Mouse (Mus musculus) forebrain, embryonic 15.5 days (tissue): ENCODE data around the gene Tm4sf20. TPM values are rescaled to one million over a fixed set of nuclear protein-coding genes. Genes with fewer than 3 reads are reported as not detected.

Experiments used
- ATAC-seq: fragments of 200-750 bp; cut with Nextera tagmentation; replicated peaks from 2 replicates; pipeline ENCODE4 v1.8.0; 2017; ENCODE audit warnings: mild to moderate bottlenecking, moderate TSS enrichment, moderate library complexity
- H3K27ac ChIP-seq: fragments of 300-500 bp; sonication (generic); replicated peaks from 2 replicates; pipeline ENCODE4 v1.5.1; 2015; ENCODE audit warnings: mild to moderate bottlenecking, inconsistent platforms
- H3K27me3 ChIP-seq: fragments of 300-500 bp; sonication (generic); 2 replicates; pipeline ENCODE4 v1.6.1; 2015; ENCODE audit warnings: inconsistent platforms
- H3K36me3 ChIP-seq: fragments of 300-500 bp; sonication (generic); 2 replicates; pipeline ENCODE4 v1.6.1; 2015; ENCODE audit warnings: mild to moderate bottlenecking, inconsistent platforms
- H3K4me1 ChIP-seq: fragments of 300-500 bp; sonication (generic); 2 replicates; pipeline ENCODE4 v1.6.1; 2015; ENCODE audit warnings: inconsistent platforms
- H3K4me2 ChIP-seq: fragments of 300-500 bp; sonication (generic); replicated peaks from 2 replicates; pipeline ENCODE4 v1.6.1; 2015; ENCODE audit warnings: mild to moderate bottlenecking, inconsistent platforms
- H3K4me3 ChIP-seq: fragments of 300-500 bp; sonication (generic); 2 replicates; pipeline ENCODE4 v1.5.1; 2015; ENCODE audit warnings: mild to moderate bottlenecking, inconsistent platforms
- H3K9ac ChIP-seq: fragments of 300-500 bp; sonication (generic); replicated peaks from 2 replicates; pipeline ENCODE4 v1.6.1; 2015; ENCODE audit warnings: mild to moderate bottlenecking, inconsistent platforms
- H3K9me3 ChIP-seq: fragments of 300-500 bp; sonication (generic); 2 replicates; pipeline ENCODE4 v1.6.1; 2016; ENCODE audit warnings: inconsistent platforms
- WGBS: fragments of 180-500 bp; shearing (Covaris S2); methylation state at CpG from one replicate; pipeline ENCODE4 v1.1.7; 2015; ENCODE audit warnings: mixed read lengths; 5-methylcytosine and 5-hydroxymethylcytosine counted together
- polyA plus RNA-seq: library from polyadenylated mRNA; unstranded; fragments of >200 nt; fragmentation: Nextera tagmentation; extraction: Ambion mirVana; gene quantifications from 2 replicates; pipeline ENCODE4 v1.2.1, GENCODE M21; 2015

Gene Tm4sf20
- polyA plus RNA-seq, 1 experiment from 2014 or later = not detected

GRCm38 (mm10) chr1:82772428-82772827 is 4.2 kb upstream of the Tm4sf20 start:
- Histone ChIP-seq H3K4me3 (no peak overlapping the region), H3K9ac (no peak overlapping the region), H3K27me3 (no peaks in the 10 kb centered on the region), H3K36me3 (no peaks in the 10 kb centered on the region), H3K9me3 (no peaks in the 10 kb centered on the region), H3K4me2 (no peak overlapping the region), H3K27ac (no peak overlapping the region), H3K4me1 (no peaks in the 10 kb centered on the region)
- ATAC-seq = no peak
- WGBS = 86% methylated on average over 4 of the region's 4 CpGs

- 95% methylated on average over 15 of the region's 15 CpGs for WGBS
- no peak within 1 kb of the TSS for H3K9ac ChIP-seq
- no peaks in the 10 kb centered on the region for H3K9me3 ChIP-seq
- H3K4me2 ChIP-seq = no peak within 1 kb of the TSS
- H3K27ac ChIP-seq = no peak within 1 kb of the TSS
- no peak for ATAC-seq
- no peaks in the 10 kb centered on the region for H3K27me3 ChIP-seq
- H3K4me1 ChIP-seq = no peaks in the 10 kb centered on the region
- no peak within 1 kb of the TSS for H3K4me3 ChIP-seq
- H3K36me3 ChIP-seq = no peaks in the 10 kb centered on the region
Measured at GRCm38 (mm10) chr1:82771022-82771586, 2.8 kb upstream of the Tm4sf20 start, which contains the start of gene Gm47791. Gene Gm47791, minus strand, starts transcription at chr1:82771243.

DNA sequence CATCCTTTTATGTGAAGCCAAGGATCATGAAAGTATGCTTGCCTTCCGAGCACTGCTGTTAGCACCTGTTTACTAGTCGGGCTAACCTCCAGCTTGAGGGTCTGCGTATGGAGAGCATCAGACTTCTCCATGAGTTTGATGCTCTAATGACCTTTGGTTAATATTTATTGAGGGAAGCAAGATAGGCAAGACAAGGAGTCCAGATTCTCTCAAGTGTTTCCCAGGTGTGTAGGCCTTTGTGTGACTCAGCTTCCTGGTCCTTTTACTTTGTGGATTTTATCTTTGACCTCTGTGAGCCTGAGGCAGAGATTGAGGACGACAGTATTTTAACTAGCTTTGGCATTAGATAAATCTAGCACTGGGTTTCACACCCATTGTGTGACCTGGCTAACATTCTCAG is 1.6 kb downstream of the Tm4sf20 start:
- Histone ChIP-seq H3K27me3 (no peaks in the 10 kb centered on the region), H3K4me1 (no peaks in the 10 kb centered on the region), H3K4me2 (no peak overlapping the region), H3K9ac (no peak overlapping the region), H3K9me3 (no peaks in the 10 kb centered on the region), H3K27ac (no peak overlapping the region), H3K36me3 (peaks cover 7% of the 10 kb centered on the region; the same call in 1 of the 2 replicates), H3K4me3 (no peak overlapping the region)
- WGBS = 89% methylated on average over 4 of the region's 4 CpGs
- ATAC-seq = no peak

GRCm38 (mm10) chr1:82766227-82766626 is 2.0 kb downstream of the Tm4sf20 start:
- ATAC-seq = no peak
- Histone ChIP-seq H3K27ac (no peak overlapping the region), H3K9me3 (no peaks in the 10 kb centered on the region), H3K36me3 (peaks cover 9% of the 10 kb centered on the region; the same call in 1 of the 2 replicates), H3K9ac (no peak overlapping the region), H3K4me3 (no peak overlapping the region), H3K4me2 (no peak overlapping the region), H3K4me1 (no peaks in the 10 kb centered on the region), H3K27me3 (no peaks in the 10 kb centered on the region)
- 83% methylated on average over 1 of the region's 1 CpGs for WGBS

GRCm38 (mm10) chr1:82762274-82762673 is 6.0 kb downstream of the Tm4sf20 start:
- Histone ChIP-seq H3K9ac (no peak overlapping the region), H3K9me3 (no peaks in the 10 kb centered on the region), H3K4me3 (no peak overlapping the region), H3K4me2 (no peak overlapping the region), H3K27ac (no peak overlapping the region), H3K27me3 (no peaks in the 10 kb centered on the region), H3K36me3 (peaks cover 9% of the 10 kb centered on the region; the same call in 1 of the 2 replicates), H3K4me1 (no peaks in the 10 kb centered on the region)
- 91% methylated on average over 1 of the region's 1 CpGs for WGBS
- no peak for ATAC-seq

- Histone ChIP-seq H3K9ac (no peak overlapping the region), H3K4me3 (no peak overlapping the region), H3K36me3 (peaks cover 9% of the 10 kb centered on the region; the same call in 1 of the 2 replicates), H3K9me3 (no peaks in the 10 kb centered on the region), H3K4me1 (no peaks in the 10 kb centered on the region), H3K27me3 (no peaks in the 10 kb centered on the region), H3K4me2 (no peak overlapping the region), H3K27ac (no peak overlapping the region)
- WGBS = 93% methylated on average over 8 of the region's 8 CpGs
- ATAC-seq = no peak
Measured at GRCm38 (mm10) chr1:82761454-82762169, 6.6 kb downstream of the Tm4sf20 start.

- H3K9me3 ChIP-seq = no peaks in the 10 kb centered on the region
- H3K36me3 ChIP-seq = peaks cover 23% of the 10 kb centered on the region
- no peaks in the 10 kb centered on the region for H3K27me3 ChIP-seq
- no peak for ATAC-seq
- H3K4me3 ChIP-seq = no peak overlapping the region
- H3K4me2 ChIP-seq = no peak overlapping the region
- H3K9ac ChIP-seq = no peak overlapping the region
- H3K4me1 ChIP-seq = no peaks in the 10 kb centered on the region
- no peak overlapping the region for H3K27ac ChIP-seq
- 91% methylated on average over 1 of the region's 1 CpGs for WGBS
Measured at GRCm38 (mm10) chr1:82759520-82759919, 8.7 kb downstream of the Tm4sf20 start.

DNA sequence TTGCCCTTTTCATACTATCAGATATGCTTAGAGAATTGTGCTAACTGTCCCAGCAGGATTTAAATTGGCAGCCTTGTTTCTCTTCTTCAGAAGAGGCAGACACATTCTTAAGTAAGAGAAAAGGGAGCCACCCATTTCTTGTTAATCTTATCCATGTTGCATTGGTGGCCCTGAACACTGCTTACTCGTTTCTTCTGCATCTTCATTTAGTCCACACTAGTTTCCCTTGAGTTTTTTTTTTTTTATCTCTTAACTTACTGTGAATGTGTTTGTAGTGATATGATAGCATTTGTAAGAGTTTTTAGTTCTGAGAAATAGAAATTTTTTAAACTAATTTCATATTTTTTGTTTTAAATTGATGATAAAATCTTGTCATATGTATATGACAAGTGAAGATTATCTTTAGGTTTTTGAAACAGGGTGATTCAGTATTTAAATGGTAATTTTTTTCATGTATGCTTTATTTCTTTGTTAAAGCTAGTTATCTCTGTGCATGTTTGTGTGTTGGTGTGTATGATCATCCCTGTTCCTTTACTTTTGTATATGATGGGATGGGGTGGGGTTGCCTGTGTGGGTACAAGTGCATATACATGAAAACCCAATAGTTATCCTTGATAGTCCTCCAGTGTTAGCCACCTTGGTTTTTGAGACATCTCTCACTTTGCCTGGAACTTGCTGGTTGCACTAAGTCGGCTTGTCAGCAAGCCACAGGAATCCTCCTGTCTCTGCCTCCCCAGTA is 20.4 kb downstream of the Tm4sf20 start:
- WGBS = 84% methylated on average over 2 of the region's 2 CpGs
- H3K27ac ChIP-seq = no peak overlapping the region
- no peak for ATAC-seq
- H3K4me2 ChIP-seq = no peak overlapping the region
- no peaks in the 10 kb centered on the region for H3K9me3 ChIP-seq
- H3K4me3 ChIP-seq = no peak overlapping the region
- no peaks in the 10 kb centered on the region for H3K4me1 ChIP-seq
- no peaks in the 10 kb centered on the region for H3K27me3 ChIP-seq
- H3K36me3 ChIP-seq = peaks cover 22% of the 10 kb centered on the region
- no peak overlapping the region for H3K9ac ChIP-seq

GRCm38 (mm10) chr1:82746408-82746807 is 21.9 kb downstream of the Tm4sf20 start:
- Histone ChIP-seq H3K9me3 (no peaks in the 10 kb centered on the region), H3K4me1 (no peaks in the 10 kb centered on the region), H3K4me3 (no peak overlapping the region), H3K4me2 (no peak overlapping the region), H3K9ac (no peak overlapping the region), H3K36me3 (peaks cover 26% of the 10 kb centered on the region), H3K27me3 (no peaks in the 10 kb centered on the region), H3K27ac (no peak overlapping the region)
- no peak for ATAC-seq
- 81% methylated on average over 4 of the region's 4 CpGs for WGBS

- H3K36me3 ChIP-seq = peaks cover 34% of the 10 kb centered on the region
- WGBS = 92% methylated on average over 3 of the region's 3 CpGs
- H3K4me1 ChIP-seq = no peaks in the 10 kb centered on the region
- H3K27me3 ChIP-seq = no peaks in the 10 kb centered on the region
- H3K4me2 ChIP-seq = no peak overlapping the region
- no peak overlapping the region for H3K4me3 ChIP-seq
- no peak for ATAC-seq
- no peak overlapping the region for H3K9ac ChIP-seq
- no peaks in the 10 kb centered on the region for H3K9me3 ChIP-seq
- no peak overlapping the region for H3K27ac ChIP-seq
Measured at GRCm38 (mm10) chr1:82743962-82744361, 24.3 kb downstream of the Tm4sf20 start.

- no peak overlapping the region for H3K27ac ChIP-seq
- peaks cover 47% of the 10 kb centered on the region for H3K36me3 ChIP-seq
- ATAC-seq = no peak
Measured at GRCm38 (mm10) chr1:82741539-82741938, 26.7 kb downstream of the Tm4sf20 start.

DNA sequence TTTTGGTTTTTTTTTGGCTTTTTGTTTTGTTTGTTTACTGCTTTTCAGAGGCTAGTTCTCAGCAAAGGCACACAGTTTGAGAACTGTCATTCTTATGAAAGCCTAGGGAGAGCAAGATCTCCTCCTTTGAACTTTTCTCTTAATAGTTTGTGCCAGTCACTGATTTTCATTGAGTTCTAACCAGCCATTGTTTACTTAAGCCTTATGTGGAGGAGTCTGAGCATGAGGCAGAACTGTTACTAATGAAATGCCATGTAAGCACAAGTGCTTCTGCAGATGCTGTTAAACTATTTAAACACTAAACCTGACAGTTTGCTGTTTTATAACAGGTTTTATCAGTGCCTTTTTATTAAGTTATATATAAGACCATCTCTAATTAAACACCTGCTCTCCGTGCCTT is 30.2 kb downstream of the Tm4sf20 start:
- no peaks in the 10 kb centered on the region for H3K27me3 ChIP-seq
- no peak overlapping the region for H3K4me3 ChIP-seq
- no peaks in the 10 kb centered on the region for H3K9me3 ChIP-seq
- H3K4me2 ChIP-seq = no peak overlapping the region
- H3K36me3 ChIP-seq = peaks cover 70% of the 10 kb centered on the region
- no peak for ATAC-seq
- 93% methylated on average over 1 of the region's 1 CpGs for WGBS
- H3K9ac ChIP-seq = no peak overlapping the region
- H3K27ac ChIP-seq = no peak overlapping the region
- no peaks in the 10 kb centered on the region for H3K4me1 ChIP-seq

More at GRCm38 (mm10) chr1:82741539-82741938, 26.7 kb downstream of the Tm4sf20 start:
- no peak overlapping the region for H3K4me2 ChIP-seq
- no peak overlapping the region for H3K9ac ChIP-seq
- 91% methylated on average over 7 of the region's 7 CpGs for WGBS
- no peaks in the 10 kb centered on the region for H3K9me3 ChIP-seq
- H3K4me1 ChIP-seq = no peaks in the 10 kb centered on the region
- no peaks in the 10 kb centered on the region for H3K27me3 ChIP-seq
- H3K4me3 ChIP-seq = no peak overlapping the region
